Mouse (Mus musculus) adrenal gland, adult 8-10 months (tissue): ENCODE data around the gene Mdga1. TPM values are rescaled to one million over a fixed set of nuclear protein-coding genes. Genes with fewer than 3 reads are reported as not detected.

ENCODE experiments used
- DNase-seq: peaks from one replicate; pipeline ENCODE4 v3.0.0; 2022
- total RNA-seq, 4 experiments: library from RNA; stranded (reverse); gene quantifications; 2 replicates each; pipeline ENCODE4 v1.2.4; 2022

Mdga1 gene
- 1 to 10 TPM in 1 of 4 experiments, under 1 TPM in 3; 0.21 to 2.2 (median 0.66) TPM for total RNA-seq

DNA sequence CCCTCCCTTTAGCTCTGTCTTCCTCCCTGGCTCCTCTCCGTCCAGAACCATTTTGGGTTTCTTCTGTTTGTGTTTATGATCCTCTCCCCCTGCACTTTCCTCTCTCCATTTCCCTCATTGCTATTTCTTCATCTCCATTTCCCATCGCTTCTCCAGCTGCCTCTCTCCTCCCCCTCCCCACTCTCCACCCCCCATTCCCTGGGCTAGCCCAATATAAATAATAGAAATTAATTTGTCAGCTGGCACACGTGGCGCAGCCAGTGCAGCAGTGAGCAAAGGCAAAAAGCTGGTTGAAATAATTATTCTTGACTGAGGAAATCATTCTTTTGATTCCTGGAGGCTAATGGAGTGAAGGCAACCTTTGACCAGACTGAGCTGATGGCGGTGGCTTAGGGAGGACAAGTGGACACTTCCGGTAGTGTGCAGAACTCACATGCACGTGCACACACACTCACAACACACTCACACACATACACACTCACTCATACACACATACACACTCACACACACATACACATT is at the start of gene Mdga1:
TSS of gene Mdga1 (minus strand) at position 51 of the 519 bp plus-strand sequence.
- no peak for DNase-seq

DNA sequence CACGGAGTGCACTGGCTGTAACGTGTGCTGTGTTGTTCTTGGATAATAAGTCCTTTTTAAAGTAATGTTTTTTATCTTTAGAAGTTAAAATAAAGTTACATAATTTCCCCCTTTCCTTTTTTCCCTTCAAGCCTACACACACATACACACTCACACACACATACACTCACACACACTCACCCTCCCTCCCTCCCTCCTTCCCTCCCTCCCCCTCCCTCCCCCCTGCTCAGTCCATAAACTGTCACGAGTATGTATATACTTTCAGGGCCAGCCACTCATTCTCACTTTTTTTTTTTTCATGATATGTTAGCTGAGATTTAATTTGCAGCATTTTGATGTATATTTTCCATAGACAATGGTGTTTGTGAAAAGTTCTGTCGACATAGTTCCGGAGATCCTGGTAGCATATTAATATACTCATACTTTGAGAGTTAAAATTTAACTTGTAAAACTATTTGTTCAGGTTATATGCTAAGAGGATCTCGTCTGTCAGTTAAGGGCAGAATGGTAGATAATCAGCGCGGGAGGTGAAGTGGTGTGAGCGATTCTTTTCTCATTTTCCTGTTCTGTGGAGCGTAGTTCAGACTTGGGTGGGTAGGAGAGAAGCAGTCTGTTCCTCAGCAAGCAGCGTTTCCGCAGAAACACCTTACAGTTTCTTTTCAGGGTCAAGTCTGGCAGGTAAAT is 49.2 kb upstream of the Mdga1 start:
- DNase-seq = no peak

DNA sequence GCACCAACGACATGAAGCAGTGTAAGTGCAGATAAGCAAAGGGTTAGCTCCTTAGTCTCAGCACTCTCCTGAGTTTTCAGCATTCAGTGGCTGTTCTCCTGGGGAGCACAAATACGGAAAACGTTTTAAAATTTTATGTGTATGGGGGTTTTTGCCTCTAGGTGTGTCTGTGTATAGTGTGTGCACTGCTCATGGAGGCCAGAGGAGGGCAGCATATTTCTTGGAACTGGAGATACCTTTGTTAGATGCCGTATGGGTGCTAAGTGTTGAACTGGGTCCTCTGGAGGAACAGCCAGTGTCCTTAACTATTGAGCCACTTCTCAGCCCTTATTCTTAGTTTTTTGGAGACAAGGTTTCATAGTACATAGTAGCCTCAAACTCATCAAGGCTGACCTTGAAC is 44.8 kb upstream of the Mdga1 start:
- no peak for DNase-seq

DNA sequence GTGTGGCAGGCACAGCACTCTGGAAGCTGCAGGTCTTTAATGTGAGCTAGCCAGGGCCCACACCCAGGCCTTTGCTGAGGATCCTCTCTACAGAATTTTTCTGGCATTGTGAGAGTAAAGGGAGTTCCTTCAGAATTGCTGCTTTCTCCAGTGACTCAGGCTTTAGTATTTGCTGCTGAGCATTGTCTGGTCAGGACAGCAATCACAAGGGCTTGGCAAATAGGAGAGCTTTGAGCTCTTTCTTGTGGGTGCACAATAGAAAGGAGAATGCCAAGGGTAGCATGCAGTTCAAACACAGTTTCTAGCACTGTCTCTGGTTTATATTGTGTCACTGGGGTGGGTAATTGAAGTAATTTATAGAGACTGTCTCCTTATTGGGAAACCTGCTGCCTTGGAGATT is 38.5 kb upstream of the Mdga1 start:
- no peak for DNase-seq

DNA sequence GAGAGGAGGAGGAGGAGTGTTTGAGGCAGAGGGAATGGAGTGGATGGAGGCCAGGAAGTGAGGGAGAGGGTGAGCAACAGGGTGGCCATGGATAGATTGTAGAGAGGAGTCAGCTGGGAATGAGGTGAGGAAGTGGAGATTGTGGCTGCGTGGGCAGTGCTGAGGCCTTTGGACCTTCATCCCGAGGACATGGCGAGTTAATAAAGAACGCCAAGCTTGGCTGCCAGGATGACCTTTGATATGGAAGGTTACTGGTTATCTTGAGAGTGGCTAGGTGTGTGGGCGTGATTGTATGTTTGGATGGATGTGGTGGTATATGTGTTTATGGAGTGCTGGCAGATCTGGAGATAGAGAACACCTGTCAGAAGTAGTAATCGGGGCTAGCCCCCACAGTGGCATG is 38.0 kb upstream of the Mdga1 start:
- DNase-seq = no peak

DNA sequence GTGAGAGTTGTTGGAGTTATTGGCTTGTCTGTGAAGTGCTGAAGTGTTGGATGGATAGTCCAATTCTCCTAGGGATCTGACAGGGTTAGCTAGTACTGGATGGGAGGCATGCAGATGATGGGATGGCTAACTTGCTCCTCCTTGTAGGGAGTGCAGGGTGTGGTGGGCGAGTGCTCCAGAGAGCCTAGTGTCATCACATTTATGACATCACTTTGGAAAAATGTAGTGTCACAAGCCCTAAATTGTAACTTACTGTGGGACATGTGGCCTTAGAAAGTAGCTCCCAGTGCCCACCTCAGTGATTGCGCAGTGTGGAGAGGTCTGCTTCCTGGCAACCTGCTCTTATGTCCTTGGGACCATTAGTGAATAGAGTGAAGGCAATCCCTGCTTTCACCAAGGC is 37.0 kb upstream of the Mdga1 start:
- DNase-seq = no peak

DNA sequence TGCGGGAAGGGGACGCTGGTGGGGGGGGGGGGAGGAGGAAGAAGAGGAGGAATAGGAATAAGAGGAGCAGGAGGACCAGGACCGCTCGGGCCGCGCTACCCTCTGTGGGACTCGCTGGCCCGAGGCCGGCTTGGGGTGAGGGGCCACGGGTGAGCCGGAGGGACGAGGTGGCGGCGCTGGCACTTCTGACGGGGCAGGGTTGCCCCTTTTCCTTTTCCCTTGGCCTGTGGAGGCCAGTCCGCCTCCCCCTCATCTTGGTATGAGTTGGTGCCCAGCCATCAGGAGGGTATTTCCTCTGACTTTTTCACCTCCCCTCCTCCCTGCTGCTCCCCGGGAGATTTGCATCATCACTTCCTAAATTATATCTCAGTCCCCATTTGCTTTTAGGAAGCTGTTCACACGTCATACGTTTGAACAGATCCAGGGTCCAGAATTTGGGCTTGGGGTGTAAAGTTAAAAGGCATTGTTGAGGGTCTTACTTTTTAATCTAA is 35.6 kb upstream of the Mdga1 start:
- peak; percentile 37 for DNase-seq

DNA sequence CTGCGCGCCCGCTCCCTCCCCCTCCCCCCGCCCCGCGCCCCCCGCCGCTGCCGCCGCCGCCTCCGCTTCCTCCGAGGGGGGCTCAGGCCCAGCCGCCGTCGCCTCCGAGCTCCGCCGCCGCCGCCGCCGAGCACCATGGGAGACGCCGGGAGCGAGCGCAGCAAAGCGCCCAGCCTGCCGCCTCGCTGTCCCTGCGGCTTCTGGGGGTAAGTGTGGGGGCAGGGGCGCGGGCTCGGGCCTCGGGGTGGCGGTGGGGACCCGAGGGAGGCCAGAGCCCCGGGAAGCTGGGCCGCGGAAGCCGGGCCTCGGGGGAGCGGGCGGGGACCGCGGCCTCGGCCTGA is 35.2 kb upstream of the Mdga1 start:
- DNase-seq = no peak

DNA sequence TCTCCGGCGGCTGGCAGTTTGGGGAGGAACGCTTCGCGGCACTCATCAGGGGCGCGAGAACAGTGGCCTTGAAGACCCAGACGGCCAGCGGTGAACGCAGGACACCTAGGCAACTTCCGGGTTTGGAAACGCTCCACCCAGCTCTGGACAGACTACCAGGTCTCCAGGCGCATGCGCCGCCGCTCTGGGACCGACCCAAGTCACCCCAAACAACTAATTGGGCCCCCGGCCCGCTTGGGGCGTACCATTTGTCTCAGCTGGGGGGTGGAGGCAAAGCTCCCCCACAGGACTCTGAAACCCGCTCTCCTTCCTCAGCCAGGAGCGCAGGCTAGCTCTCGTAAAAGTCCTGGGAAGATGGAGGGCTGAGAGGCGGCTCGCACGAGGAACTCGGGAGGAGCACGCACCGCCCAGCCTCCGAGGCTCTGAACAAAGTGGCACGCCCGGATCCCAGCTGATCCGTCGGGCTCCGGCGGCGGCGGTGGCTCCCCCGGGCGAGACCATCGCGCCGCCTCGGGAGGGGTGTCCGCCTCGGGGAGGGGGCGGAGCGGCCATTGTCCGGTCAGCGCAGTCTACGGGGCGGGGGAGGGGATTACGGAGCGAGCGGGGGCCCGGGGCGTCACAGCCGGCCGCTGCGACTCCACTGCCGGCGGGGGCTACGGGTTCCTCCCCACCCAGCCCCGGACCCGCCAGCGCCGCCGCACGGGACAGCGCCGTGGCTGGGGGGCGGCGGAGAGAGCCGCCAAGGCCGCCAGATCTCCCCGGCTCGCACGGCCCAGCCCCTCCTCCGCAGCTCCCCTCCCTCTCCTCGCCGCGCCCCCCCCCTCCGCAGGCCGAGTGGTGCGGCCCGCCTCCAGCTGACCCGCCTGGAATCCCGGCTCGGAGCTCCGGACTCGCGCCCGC is 34.6 kb upstream of the Mdga1 start, which contains the start of gene Zfand3:
TSS of gene Zfand3 (plus strand) at position 531 of the 900 bp plus-strand sequence.
- DNase-seq = peak; percentile 93

DNA sequence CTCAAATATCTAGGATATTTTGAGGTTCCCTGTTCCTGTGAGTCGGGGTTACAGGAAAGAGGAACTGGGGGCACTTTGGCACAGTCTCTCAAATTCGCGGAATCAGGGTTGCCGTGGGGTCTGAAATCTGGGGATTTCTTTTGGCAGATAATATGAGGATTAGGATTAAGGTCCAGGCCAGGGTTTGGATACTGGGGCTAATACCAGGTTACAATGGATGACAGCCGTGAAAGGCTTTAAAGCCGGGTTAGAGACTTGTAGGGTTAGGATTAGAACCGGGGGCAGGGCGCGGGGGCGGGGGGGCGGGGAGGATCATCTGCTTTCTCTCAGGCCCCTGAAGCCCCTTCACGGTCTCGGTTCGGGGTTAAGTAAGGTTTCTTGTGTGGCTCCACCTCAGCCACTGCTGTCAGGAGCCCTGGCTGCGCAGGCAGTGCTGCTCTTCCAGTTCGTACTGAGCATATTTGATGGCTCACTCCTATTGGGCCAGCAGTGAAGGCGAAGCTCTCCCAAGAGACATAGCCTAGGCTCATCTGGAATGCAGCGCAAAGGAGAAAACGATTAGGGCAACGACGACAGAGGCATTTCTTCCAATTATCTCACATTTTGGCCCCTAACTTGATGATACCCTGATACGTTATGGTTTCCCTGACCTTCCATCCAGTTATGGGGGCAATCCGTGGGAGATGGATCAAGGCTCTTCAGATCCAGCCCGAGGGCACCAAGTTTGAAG is 28.8 kb upstream of the Mdga1 start:
- no peak for DNase-seq

DNA sequence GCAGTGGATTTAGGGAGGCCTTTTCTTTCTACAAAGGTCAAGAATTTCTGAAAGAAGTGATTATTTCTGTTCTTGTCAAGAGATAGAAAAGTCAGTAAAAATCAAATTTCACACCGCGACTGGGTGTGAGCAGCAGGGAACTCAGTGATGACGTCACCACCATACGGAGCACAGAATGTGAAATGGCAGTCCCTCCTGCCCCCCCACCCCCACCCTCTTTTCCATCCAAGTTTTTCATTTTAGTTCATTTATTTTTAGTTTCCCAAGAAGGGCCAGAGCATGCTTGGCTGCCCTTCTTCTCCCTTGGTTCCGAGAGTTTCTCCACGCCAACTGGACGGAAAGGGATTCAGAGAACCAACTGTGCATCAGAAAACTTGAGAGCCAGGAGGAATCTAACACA is 27.8 kb upstream of the Mdga1 start:
- DNase-seq = no peak

DNA sequence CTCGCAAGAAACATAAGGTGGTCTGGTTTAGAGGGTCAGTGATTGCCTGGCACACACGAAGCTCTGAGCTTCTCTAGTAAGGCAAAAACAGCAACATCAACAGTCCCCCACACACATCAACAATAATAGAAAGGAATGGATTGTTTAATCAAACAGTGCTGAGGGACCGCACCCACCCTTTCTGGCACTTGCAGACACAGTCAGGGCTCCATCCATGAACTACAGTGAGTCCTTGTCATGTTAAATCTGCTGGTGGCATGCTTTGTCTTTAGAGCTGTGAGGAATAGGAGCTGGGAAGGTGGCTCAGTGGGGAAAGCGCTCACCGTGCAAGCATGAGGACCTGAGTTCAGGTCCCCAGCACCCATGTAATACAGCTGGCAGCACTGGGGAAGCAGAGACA is 26.1 kb upstream of the Mdga1 start:
- no peak for DNase-seq

DNA sequence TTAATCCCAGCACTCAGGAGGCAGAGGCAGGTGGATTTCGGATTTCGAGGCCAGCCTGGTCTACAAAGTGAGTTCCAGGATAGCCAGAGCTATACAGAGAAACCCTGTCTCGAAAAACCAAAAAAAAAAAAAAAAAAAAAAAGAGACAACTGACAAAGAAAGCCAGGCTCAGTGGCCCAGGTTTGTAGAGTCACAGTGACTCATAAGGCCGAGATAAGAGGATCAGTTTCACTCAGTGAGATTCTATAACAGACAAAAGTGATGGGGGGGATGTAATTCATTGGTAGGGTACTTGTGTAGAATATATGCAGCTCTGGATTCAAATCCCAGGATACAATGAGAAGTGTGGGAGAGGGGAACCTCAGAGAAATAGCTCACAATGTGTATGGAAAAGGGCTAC is 24.6 kb upstream of the Mdga1 start:
- DNase-seq = no peak

DNA sequence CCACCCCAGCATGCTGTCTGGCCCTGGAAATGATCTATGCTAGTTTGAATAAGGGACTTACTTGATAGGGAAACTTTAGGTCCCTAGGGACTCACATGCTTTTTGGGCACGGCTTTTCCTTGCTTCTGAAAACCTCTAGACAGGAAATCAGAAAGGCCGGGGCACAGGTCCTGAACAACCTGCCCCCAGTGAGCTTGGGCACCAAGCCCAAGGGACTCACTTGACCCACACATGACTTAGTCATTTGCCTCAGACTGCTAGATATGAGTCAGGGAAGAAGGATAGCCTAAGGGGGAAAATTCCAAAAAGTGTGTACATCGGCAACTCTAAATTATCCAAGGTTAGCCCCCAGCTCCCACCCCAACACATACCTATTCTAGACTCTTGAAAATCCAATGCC is 24.1 kb upstream of the Mdga1 start:
- no peak for DNase-seq

DNA sequence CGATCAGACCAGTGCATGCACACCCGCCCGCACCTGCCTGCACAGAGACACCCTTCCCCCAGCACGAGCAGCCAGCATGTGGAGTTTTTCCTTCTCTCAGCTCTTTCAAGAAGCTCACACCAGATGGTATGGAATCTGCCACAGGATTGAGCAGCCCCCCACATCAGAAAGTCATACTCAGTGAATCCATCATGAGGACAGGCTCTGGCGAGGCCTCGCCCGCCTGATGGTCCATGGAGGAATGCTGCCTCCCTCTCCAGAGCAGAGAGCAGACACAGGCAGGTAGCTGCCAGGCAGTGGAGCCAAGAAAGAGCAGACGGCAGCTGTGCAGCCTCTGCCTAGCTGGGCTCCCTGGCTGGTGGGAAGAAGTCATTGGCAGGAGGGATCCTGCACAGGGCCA is 23.6 kb upstream of the Mdga1 start:
- no peak for DNase-seq

DNA sequence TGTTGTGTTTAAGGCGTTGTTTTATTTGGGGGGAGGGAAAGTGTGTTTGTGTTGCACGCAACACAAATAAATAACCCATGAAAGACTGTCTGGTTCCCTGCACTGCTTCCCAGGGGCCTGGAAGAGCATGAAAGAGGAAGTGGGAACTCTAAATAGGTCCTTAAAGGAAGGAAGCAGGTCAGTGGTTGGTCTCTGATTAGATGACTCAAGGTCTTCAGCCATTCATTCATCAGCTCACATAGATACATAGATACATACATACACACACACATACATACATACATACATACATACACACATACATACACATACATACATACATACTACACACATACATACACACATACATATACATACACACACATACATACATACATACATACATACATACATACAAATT is 21.0 kb upstream of the Mdga1 start:
- DNase-seq = no peak

DNA sequence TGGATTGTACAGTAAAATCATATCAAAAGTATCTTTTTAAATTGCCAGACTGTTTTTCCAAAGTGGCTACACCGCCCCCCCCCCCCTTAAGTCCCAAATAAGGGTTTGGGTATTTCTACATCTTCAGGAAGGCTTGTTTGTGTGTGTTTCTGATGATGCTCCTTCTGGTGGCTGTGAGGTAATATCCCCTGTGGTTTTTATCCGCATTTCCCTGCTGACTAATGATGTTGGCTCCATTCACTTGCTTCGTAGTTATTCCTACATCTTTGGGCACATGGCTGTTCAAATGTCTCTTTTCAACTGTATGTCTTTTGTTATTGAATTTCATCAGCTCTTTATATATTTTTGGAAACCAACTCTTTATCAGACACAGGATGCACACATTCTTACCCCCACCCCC is 20.2 kb upstream of the Mdga1 start:
- DNase-seq = no peak

DNA sequence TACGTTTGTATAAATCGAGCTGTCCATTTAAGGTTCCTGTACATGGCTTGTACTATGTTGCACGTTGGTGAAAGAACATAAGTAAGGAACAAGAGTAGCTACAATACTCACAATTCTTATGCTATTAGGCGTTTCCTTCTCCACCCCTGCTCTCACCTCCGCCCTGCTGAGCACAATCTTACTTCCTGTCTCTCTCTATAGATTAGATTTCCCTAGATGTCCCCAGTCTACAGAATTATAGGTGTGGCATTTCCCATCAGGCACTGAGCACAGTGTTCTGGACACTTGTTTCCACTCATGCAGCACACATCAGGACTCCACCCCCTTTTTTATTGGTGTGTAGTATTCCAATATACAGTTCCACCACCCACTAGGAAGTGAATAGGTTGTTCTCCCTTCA is 19.8 kb upstream of the Mdga1 start:
- DNase-seq = no peak

DNA sequence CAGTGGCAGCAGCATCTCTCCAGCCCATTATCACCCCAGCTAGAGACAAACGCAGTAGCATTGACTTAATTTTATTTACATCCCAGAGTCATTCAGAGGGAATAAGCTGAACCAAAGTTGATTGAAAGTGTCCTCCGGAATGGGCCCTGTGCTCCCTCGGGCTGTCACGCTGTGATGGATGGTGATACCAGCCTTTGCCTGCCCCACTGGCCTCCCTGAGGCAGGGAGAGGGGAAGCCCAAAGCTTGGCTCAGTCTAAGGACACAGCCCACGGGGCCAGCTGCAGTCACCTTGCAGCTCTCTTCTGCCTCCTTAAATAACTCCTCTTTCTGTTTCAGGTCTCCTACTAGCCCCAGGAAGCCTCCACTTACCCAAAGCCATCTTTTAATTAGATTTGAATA is 18.3 kb upstream of the Mdga1 start:
- DNase-seq = no peak

DNA sequence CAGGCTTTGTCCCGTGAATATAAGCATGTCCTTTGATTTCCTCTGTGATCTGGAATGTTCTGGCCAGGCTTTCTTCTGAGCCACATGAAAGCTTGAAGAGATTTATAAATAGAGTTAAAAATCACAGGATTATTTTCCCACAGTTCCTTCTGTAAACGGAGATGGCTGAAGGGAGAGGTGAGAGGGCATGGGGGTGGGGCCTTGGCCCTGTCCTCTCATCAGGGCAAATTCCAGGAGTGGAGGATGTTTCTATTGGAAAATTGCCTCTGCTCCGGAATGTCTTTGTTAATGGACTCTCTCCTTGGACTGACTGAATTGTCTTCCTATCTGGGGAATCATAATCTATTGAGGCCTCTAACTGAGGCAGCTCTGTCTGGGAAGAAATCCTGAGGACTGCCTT is 15.6 kb upstream of the Mdga1 start:
- DNase-seq = no peak

DNA sequence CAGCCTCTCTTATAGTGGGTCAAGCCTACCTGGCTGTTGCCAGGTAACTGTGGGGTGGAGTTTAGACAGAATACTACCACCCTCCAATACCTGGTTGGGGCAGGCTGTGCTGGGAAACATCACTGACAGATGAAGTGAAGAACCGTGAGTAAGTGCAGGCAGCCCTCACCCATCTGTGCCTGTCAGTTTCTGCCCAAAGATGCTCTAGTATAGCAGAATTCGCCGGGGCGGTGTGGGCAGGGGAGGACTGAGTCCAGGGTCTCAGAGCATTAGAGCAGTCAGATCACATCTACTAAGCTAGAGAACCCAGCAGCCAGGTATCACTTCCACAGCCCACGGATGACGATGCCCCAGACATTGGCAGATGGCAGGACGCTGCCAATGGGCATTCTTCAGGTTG is 15.0 kb upstream of the Mdga1 start:
- DNase-seq = no peak

DNA sequence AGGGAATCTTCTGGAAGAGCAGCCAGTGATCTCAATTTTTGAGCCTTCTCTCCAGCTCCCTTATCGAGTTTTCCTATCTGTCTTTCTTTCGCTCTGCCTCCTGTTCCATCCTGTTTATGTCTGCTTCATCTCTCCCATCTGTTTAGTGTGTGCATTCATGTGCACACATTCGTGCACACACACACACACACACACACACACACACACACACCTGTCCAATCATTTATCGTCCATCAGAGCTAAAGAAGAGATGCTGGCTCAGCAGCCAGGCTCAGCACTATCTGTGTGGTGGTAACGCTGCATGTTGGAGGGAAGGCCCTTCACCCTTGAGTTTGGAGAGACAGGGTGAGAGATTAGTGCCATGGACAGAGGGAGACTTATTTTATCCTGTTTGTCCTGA is 13.3 kb upstream of the Mdga1 start:
- no peak for DNase-seq

DNA sequence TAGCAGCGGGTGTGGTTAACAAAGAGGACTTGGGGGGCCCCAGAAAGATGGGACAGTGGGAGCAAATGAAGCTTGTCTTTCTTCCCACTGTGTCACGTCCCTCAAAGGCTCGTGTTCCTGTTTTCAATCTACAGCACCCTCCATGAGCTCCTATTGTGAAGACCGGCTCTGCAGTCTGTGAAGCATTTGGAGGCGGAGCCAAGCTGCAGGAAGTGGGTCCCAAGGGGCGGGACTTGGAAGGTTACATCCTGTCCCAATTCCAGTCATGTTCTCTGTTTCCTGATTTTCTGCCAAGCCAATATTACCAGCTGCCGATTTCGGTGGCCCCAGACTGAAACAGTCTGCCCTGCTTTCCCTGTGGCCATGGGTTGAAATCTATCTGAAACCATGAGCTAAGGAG is 11.7 kb upstream of the Mdga1 start:
- DNase-seq = no peak
